Mouse (Mus musculus): ENCODE results near the gene Gm6401.
"Not testable (repeated sequence)": the region's sequence is repeated elsewhere in the genome, so short reads cannot be mapped to it uniquely, and the experiment has no call there.

The Gm6401 gene

DNA sequence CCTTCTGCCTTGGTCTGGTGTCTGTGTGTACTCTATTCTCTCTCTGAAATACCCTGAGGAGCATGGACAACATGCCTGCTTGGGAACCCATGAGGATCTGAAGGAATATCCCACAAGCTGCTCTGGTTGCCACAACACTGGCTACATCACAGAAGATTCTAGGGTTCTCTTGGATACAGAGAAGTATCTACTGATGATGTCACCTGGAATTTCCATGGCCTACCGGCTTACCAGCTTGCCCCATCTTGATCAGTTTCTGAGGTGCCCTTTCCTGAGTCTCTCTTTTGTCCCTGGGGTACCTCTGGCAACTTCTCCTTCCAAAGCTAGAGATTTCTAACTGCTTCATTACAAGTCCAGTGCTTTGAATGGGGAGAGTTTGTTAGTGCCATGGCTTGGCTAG lies at the start of gene Gm6401:
Gene Gm6401 (minus strand): TSS at position 101 of the 400 bp plus-strand sequence.
- not testable (repeated sequence) for DNase-seq

DNA sequence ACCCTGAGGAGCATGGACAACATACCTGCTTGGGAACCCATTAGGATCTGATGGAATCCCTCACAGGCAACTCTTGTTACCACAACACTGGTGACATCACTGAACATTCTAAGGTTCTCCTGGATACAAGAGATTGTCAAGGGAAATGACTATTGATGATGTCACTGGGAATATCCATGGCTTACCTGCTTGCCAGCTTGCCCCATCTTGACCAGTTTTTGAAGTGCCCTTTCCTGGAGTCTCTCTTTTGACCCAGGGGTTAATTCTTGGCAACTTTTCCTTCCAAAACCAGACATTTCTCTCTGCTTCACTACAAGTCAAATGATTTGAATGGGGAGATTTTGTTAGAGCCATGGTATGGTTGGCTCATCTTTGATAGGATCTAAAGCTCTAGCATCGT lies 15.5 kb upstream of the Gm6401 start, which contains the start of gene Gm3543:
Gene Gm3543 (minus strand): TSS at position 101 of the 400 bp plus-strand sequence.
- DNase-seq = not testable (repeated sequence)

DNA sequence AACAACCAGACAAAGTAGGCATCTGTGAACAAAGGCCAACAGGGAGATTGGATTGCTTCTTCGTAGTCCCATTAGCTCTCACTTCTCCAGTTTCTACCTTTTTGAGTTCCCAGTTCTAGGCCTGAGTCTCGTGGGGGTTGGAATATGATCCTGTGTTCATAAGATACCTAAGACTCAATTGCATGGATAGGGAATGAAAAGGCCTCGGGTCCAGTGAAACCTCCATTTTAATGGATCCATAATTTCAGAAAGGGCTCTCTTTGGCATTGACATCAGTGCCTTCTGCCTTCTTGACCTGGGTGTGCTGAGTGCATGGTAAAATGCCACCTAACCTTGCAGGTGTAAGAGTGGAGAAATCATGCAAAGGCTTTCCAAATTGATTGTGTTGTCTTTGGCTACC lies 869 bp upstream of the Gm6401 start:
- DNase-seq = not testable (repeated sequence)

DNA sequence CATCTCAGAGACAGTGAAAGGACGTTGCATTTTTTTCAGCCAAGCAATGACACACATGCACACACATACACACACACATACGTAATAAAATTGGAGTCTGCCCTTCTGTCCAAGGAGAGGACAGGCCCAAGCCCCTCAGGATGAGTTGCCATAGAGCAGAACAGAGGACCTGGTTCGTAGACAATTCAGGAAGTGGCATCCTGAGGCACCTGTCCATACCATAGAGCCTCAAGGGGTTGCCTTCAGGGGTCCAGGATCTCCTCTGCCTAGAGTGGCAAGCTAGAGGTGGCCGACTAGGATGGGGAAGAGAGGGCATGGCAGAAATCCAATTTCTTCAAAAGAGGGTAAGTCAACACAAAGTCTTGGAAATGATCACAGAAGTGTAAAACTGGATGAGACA lies 3.6 kb downstream of the Gm6401 start:
- DNase-seq = not testable (repeated sequence)

DNA sequence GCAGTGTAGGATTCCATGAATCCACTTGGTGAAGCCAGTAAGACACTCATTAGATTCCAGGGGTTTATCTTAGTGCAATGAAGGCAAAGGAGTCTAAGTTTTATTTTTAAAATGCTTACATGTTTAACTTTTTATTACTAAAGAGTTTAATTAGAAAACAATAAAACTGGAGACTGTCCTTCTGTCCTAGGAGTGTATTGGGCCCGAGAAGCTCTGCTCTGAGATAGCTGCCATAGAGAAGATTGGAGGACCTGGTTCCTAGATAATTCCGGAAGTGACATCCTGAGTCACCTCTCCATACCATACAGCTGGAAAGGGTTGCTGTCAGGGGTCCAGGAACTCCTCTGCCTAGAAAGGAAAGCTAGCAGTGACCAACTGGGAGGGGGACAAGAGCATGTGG lies 24.0 kb downstream of the Gm6401 start, which contains the start of gene 1700024B05Rik:
Gene 1700024B05Rik (plus strand): TSS at position 301 of the 400 bp plus-strand sequence.
- not testable (repeated sequence) for DNase-seq

DNA sequence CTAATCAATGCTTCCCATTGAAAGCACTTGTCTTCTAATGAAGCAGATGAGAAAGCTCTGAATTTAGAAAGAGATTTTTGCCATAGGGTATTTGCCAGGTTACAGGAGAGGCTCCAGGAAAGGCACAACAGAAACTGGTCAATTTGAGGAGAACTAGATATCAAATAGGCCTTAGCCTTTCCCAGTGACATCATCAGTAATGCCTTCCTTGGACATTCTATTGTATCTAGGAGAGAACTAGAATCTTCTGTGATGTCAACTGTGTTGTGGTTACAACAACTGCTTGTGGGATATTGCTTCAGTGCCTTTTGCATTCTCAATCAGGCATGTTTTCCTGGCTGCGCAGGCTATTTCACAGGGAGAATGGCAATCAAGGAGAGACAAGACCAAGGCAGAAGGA lies 43.1 kb downstream of the Gm6401 start, which contains the start of gene 1700049E17Rik1:
Gene 1700049E17Rik1 (plus strand): TSS at position 301 of the 400 bp plus-strand sequence.
- DNase-seq = not testable (repeated sequence)
